20 mouse cellular contexts compared by ENCODE assay signal in genomic region chr1:29328930-29329329, GRCm38 (mm10).
DNase-seq lines count a peak whose midpoint lies in the region; ATAC-seq lines count a peak whose summit lies in the region.
"Had no signal": no experiment of that assay in that cellular context is flagged by ENCODE, and none has a peak within 500 bp of the region (broad histone marks: within the 10 kb centered on the region; RNA-seq: fewer than 3 reads in every experiment).

No protein-coding gene starts in this region.

- no peak for DNase-seq in hindbrain, embryonic 10.5 days (ENCODE audit: low spot score)
- peak; percentile 8 for DNase-seq in ovary, adult 18-20 months (ENCODE audit: low spot score)
- DNase-seq in ovary, postnatal 36 days (ENCODE audit: low spot score): no peak
- DNase-seq in kidney, postnatal 36 days: no peak
- DNase-seq: adrenal gland, adult 8-10 months; adrenal gland, postnatal 36 days; cerebellum, adult 11 months; cerebellum, adult 8-10 months; cerebellum, postnatal 36 days; gastrocnemius, postnatal 36 days; heart, adult 11 months; heart, postnatal 36 days; kidney, adult 18-20 months had no signal

- no peaks in the 10 kb centered on the region for H3K36me3 ChIP-seq in forebrain, embryonic 16.5 days (ENCODE audit: control insufficient read depth, insufficient read depth)
- H3K36me3 ChIP-seq in forebrain, embryonic 12.5 days (replicated peaks): no peaks in the 10 kb centered on the region
- H3K36me3 ChIP-seq in hindbrain, embryonic 16.5 days (ENCODE audit: control insufficient read depth, insufficient read depth, low read length): no peaks in the 10 kb centered on the region
- H3K36me3 ChIP-seq in hindbrain, embryonic 10.5 days: no peaks in the 10 kb centered on the region
- H3K36me3 ChIP-seq: embryonic facial prominence, embryonic 13.5 days; heart, embryonic 13.5 days; intestine, embryonic 15.5 days had no signal

- H3K9me3 ChIP-seq in forebrain, embryonic 16.5 days (ENCODE audit: control insufficient read depth, low read length): no peaks in the 10 kb centered on the region
- no peaks in the 10 kb centered on the region for H3K9me3 ChIP-seq in forebrain, embryonic 12.5 days
- no peaks in the 10 kb centered on the region for H3K9me3 ChIP-seq in hindbrain, embryonic 16.5 days (ENCODE audit: control insufficient read depth, low read length)
- no peaks in the 10 kb centered on the region for H3K9me3 ChIP-seq in hindbrain, embryonic 10.5 days
- H3K9me3 ChIP-seq: embryonic facial prominence, embryonic 13.5 days; heart, embryonic 13.5 days; intestine, embryonic 15.5 days had no signal

- no peaks in the 10 kb centered on the region for H3K4me1 ChIP-seq in forebrain, embryonic 16.5 days (replicated peaks; ENCODE audit: control insufficient read depth, insufficient read depth, low read length)
- H3K4me1 ChIP-seq in forebrain, embryonic 12.5 days: no peaks in the 10 kb centered on the region
- no peaks in the 10 kb centered on the region for H3K4me1 ChIP-seq in hindbrain, embryonic 16.5 days (ENCODE audit: control insufficient read depth, insufficient read depth, low read depth, low read length)
- H3K4me1 ChIP-seq in hindbrain, embryonic 10.5 days (replicated peaks): no peaks in the 10 kb centered on the region
- H3K4me1 ChIP-seq: embryonic facial prominence, embryonic 13.5 days; heart, embryonic 13.5 days; intestine, embryonic 15.5 days had no signal

- H3K4me2 ChIP-seq in forebrain, embryonic 16.5 days (ENCODE audit: low read length): no peak overlapping the region
- H3K4me2 ChIP-seq in forebrain, embryonic 12.5 days: no peak overlapping the region
- no peak overlapping the region for H3K4me2 ChIP-seq in hindbrain, embryonic 16.5 days (ENCODE audit: low read length)
- H3K4me2 ChIP-seq: embryonic facial prominence, embryonic 13.5 days; heart, embryonic 13.5 days; intestine, embryonic 15.5 days had no signal

- H3K4me3 ChIP-seq in forebrain, embryonic 16.5 days (replicated peaks; ENCODE audit: low read length): no peak overlapping the region
- no peak overlapping the region for H3K4me3 ChIP-seq in forebrain, embryonic 12.5 days (replicated peaks)
- H3K4me3 ChIP-seq in hindbrain, embryonic 16.5 days (ENCODE audit: low read length): no peak overlapping the region
- H3K4me3 ChIP-seq in hindbrain, embryonic 10.5 days: no peak overlapping the region
- H3K4me3 ChIP-seq: embryonic facial prominence, embryonic 13.5 days; heart, embryonic 13.5 days; intestine, embryonic 15.5 days had no signal

- H3K27me3 ChIP-seq in forebrain, embryonic 16.5 days (replicated peaks; ENCODE audit: control insufficient read depth, insufficient read depth, low read length): no peaks in the 10 kb centered on the region
- H3K27me3 ChIP-seq in forebrain, embryonic 12.5 days: no peaks in the 10 kb centered on the region
- H3K27me3 ChIP-seq in hindbrain, embryonic 16.5 days (replicated peaks; ENCODE audit: control insufficient read depth, insufficient read depth, low read length): no peaks in the 10 kb centered on the region
- H3K27me3 ChIP-seq in hindbrain, embryonic 10.5 days (ENCODE audit: insufficient read depth, poor library complexity, severe bottlenecking): no peaks in the 10 kb centered on the region
- H3K27me3 ChIP-seq: CH12.LX; embryonic facial prominence, embryonic 13.5 days; heart, embryonic 13.5 days; intestine, embryonic 15.5 days had no signal

- peak; percentile 38; the same call in 1 of the 2 replicates for ATAC-seq in forebrain, embryonic 16.5 days
- ATAC-seq in forebrain, embryonic 12.5 days (ENCODE audit: low FRiP score): no peak
- peak; percentile 72; the same call in 1 of the 2 replicates for ATAC-seq in hindbrain, embryonic 16.5 days
- ATAC-seq: intestine, embryonic 15.5 days had no signal

- no peak overlapping the region for H3K27ac ChIP-seq in forebrain, embryonic 16.5 days (ENCODE audit: low read length)
- H3K27ac ChIP-seq in forebrain, embryonic 12.5 days: no peak overlapping the region
- H3K27ac ChIP-seq in hindbrain, embryonic 16.5 days (ENCODE audit: low read depth, low read length): no peak overlapping the region
- no peak overlapping the region for H3K27ac ChIP-seq in hindbrain, embryonic 10.5 days
- H3K27ac ChIP-seq: embryonic facial prominence, embryonic 13.5 days; heart, embryonic 13.5 days; intestine, embryonic 15.5 days had no signal

- H3K9ac ChIP-seq in forebrain, embryonic 16.5 days (replicated peaks; ENCODE audit: low read depth, low read length): no peak overlapping the region
- no peak overlapping the region for H3K9ac ChIP-seq in forebrain, embryonic 12.5 days
- H3K9ac ChIP-seq in hindbrain, embryonic 16.5 days (ENCODE audit: low read depth, low read length): no peak overlapping the region
- H3K9ac ChIP-seq: embryonic facial prominence, embryonic 13.5 days; heart, embryonic 13.5 days; intestine, embryonic 15.5 days had no signal
